32 mouse cellular contexts compared by ENCODE assay signal in the genomic region with DNA sequence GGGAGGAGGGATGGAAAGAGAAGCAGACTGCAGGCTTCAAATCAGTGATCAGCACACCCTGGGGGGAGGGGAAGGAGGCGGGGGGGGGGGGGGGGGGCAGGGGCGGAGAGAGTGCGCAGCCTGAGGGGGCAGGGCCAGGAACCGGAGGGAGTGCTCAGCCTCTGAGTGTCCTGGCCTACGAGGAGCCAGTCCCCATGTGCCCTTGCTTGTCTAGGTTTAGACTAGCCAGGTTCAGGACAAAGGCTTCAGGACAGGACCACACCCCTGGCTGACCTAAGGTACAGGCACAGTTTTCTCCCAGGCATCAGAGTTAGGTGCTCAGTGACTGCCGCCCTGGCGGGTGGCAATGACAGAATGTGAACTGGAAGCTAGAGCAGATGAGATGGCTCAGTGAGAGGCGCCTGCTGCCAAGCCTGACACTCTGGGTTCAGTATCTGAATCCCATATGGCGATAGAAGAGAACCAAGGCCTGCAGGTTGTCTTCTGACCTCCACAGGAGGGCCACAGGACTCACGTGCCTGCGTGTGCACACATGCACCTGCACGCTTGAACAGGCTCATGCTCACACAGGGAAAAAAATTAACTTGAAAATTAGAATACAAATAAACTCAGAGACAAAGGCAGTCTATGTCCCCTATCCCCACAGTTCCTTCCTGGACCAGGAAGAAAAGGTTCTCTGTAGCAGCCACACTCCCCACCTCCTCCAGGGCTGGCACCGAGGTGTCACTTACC. TPM values are rescaled to one million over a fixed set of nuclear protein-coding genes. Genes with fewer than 3 reads are reported as not detected.
A peak's percentile ranks its signal among the peaks of the same experiment; 100 is the strongest.
DNase-seq lines count a peak whose midpoint lies in the region; ATAC-seq and TF ChIP-seq lines count a peak whose summit lies in the region.
"Had no signal": no experiment of that assay in that cellular context is flagged by ENCODE, and none has a peak within 500 bp of the region (broad histone marks: within the 10 kb centered on the region; RNA-seq: fewer than 3 reads in every experiment).

No protein-coding gene starts in this region.

- H3K27me3 ChIP-seq in kidney, embryonic 14.5 days (ENCODE audit: control insufficient read depth, insufficient read depth, low read length) = no peaks in the 10 kb centered on the region
- H3K27me3 ChIP-seq in lung, embryonic 14.5 days (ENCODE audit: insufficient read depth, low read length) = no peaks in the 10 kb centered on the region
- H3K27me3 ChIP-seq in midbrain, embryonic 14.5 days (ENCODE audit: control insufficient read depth, insufficient read depth, low read length) = no peaks in the 10 kb centered on the region
- no peaks in the 10 kb centered on the region for H3K27me3 ChIP-seq in midbrain, embryonic 16.5 days (ENCODE audit: control insufficient read depth, insufficient read depth, low read depth, low read length)
- H3K27me3 ChIP-seq: embryonic facial prominence, embryonic 12.5 days; hindbrain, embryonic 15.5 days; liver, embryonic 13.5 days; stomach, embryonic 15.5 days had no signal

- TF ChIP-seq CTCF in lung, embryonic 14.5 days (IDR thresholded peaks at IDR 0.05; ENCODE audit: low read depth) = no peak

- no peak overlapping the region for H3K9ac ChIP-seq in kidney, embryonic 14.5 days (ENCODE audit: low read depth, low read length)
- H3K9ac ChIP-seq in lung, embryonic 14.5 days = no peak overlapping the region
- H3K9ac ChIP-seq in midbrain, embryonic 14.5 days (replicated peaks; ENCODE audit: low read length) = no peak overlapping the region
- no peak overlapping the region for H3K9ac ChIP-seq in midbrain, embryonic 16.5 days (ENCODE audit: low read depth, low read length)
- H3K9ac ChIP-seq: embryonic facial prominence, embryonic 12.5 days; heart, embryonic 13.5 days; hindbrain, embryonic 15.5 days; limb, embryonic 15.5 days; liver, embryonic 13.5 days; stomach, embryonic 15.5 days had no signal

- DNase-seq in kidney, adult 18-20 months = no peak
- DNase-seq in lung, embryonic 14.5 days = no peak
- DNase-seq in lung, postnatal 4 days = no peak
- no peak for DNase-seq in midbrain, embryonic 14.5 days
- DNase-seq in MN1 (ENCODE audit: low spot score) = no peak
- DNase-seq: adrenal gland, postnatal 10 days; cerebellum, adult 9-10 months; embryo, embryonic 11 days; gastrocnemius, adult 2 months; gastrocnemius, postnatal 36 days; heart, adult 2 months; heart, postnatal 14 days; kidney, adult 11 months; kidney, postnatal 4 days; liver, embryonic 13.5 days; lung, adult 18-20 months; retina, postnatal 1 day; right cerebral cortex, postnatal 14 days; thymus, postnatal 25 days had no signal

- H3K4me1 ChIP-seq in kidney, embryonic 14.5 days (ENCODE audit: control insufficient read depth, insufficient read depth, low read length) = no peaks in the 10 kb centered on the region
- H3K4me1 ChIP-seq in lung, embryonic 14.5 days (ENCODE audit: insufficient read depth) = no peaks in the 10 kb centered on the region
- no peaks in the 10 kb centered on the region for H3K4me1 ChIP-seq in midbrain, embryonic 14.5 days (ENCODE audit: control insufficient read depth, insufficient read depth, low read length)
- no peaks in the 10 kb centered on the region for H3K4me1 ChIP-seq in midbrain, embryonic 16.5 days (ENCODE audit: control insufficient read depth, insufficient read depth, low read length)
- H3K4me1 ChIP-seq: embryonic facial prominence, embryonic 12.5 days; heart, embryonic 13.5 days; hindbrain, embryonic 15.5 days; limb, embryonic 15.5 days; liver, embryonic 13.5 days; stomach, embryonic 15.5 days had no signal

- no peaks in the 10 kb centered on the region for H3K9me3 ChIP-seq in kidney, embryonic 14.5 days (ENCODE audit: control insufficient read depth, low read length)
- H3K9me3 ChIP-seq in lung, embryonic 14.5 days (ENCODE audit: low read depth, low read length) = no peaks in the 10 kb centered on the region
- H3K9me3 ChIP-seq in midbrain, embryonic 14.5 days (ENCODE audit: control insufficient read depth, low read length) = no peaks in the 10 kb centered on the region
- no peaks in the 10 kb centered on the region for H3K9me3 ChIP-seq in midbrain, embryonic 16.5 days (replicated peaks; ENCODE audit: control insufficient read depth, low read length, poor library complexity, severe bottlenecking)
- H3K9me3 ChIP-seq: embryonic facial prominence, embryonic 12.5 days; heart, embryonic 13.5 days; hindbrain, embryonic 10.5 days; hindbrain, embryonic 15.5 days; limb, embryonic 15.5 days; liver, embryonic 13.5 days; stomach, embryonic 15.5 days had no signal

- no peak overlapping the region for H3K4me3 ChIP-seq in kidney, embryonic 14.5 days (ENCODE audit: low read length)
- H3K4me3 ChIP-seq in lung, embryonic 14.5 days (ENCODE audit: low read depth, low read length) = no peak overlapping the region
- H3K4me3 ChIP-seq in midbrain, embryonic 14.5 days (replicated peaks; ENCODE audit: low read depth, low read length) = no peak overlapping the region
- no peak overlapping the region for H3K4me3 ChIP-seq in midbrain, embryonic 16.5 days (ENCODE audit: low read depth, low read length)
- H3K4me3 ChIP-seq: embryonic facial prominence, embryonic 12.5 days; gastrocnemius, adult 2 months; heart, adult 2 months; heart, embryonic 13.5 days; hindbrain, embryonic 10.5 days; hindbrain, embryonic 15.5 days; limb, embryonic 15.5 days; liver, embryonic 13.5 days; stomach, embryonic 15.5 days had no signal

- no peaks in the 10 kb centered on the region for H3K36me3 ChIP-seq in kidney, embryonic 14.5 days (ENCODE audit: control insufficient read depth, insufficient read depth, low read length)
- H3K36me3 ChIP-seq in lung, embryonic 14.5 days (ENCODE audit: insufficient read depth) = no peaks in the 10 kb centered on the region
- no peaks in the 10 kb centered on the region for H3K36me3 ChIP-seq in midbrain, embryonic 14.5 days (ENCODE audit: control insufficient read depth, insufficient read depth, low read length)
- no peaks in the 10 kb centered on the region for H3K36me3 ChIP-seq in midbrain, embryonic 16.5 days (ENCODE audit: control insufficient read depth, insufficient read depth, low read length)
- H3K36me3 ChIP-seq: embryonic facial prominence, embryonic 12.5 days; heart, embryonic 13.5 days; hindbrain, embryonic 10.5 days; hindbrain, embryonic 15.5 days; limb, embryonic 15.5 days; liver, embryonic 13.5 days; stomach, embryonic 15.5 days had no signal

- no peak overlapping the region for H3K27ac ChIP-seq in kidney, embryonic 14.5 days (ENCODE audit: low read depth, low read length)
- H3K27ac ChIP-seq in lung, embryonic 14.5 days (ENCODE audit: low read depth) = no peak overlapping the region
- no peak overlapping the region for H3K27ac ChIP-seq in midbrain, embryonic 14.5 days (replicated peaks; ENCODE audit: low read depth, low read length)
- no peak overlapping the region for H3K27ac ChIP-seq in midbrain, embryonic 16.5 days (ENCODE audit: low read length)
- H3K27ac ChIP-seq: embryonic facial prominence, embryonic 12.5 days; gastrocnemius, adult 2 months; heart, adult 2 months; heart, embryonic 13.5 days; hindbrain, embryonic 10.5 days; hindbrain, embryonic 15.5 days; limb, embryonic 15.5 days; liver, embryonic 13.5 days; macrophage; stomach, embryonic 15.5 days had no signal

- no peak overlapping the region for H3K4me2 ChIP-seq in kidney, embryonic 14.5 days (replicated peaks; ENCODE audit: low read depth, low read length)
- H3K4me2 ChIP-seq in lung, embryonic 14.5 days = no peak overlapping the region
- no peak overlapping the region for H3K4me2 ChIP-seq in midbrain, embryonic 14.5 days (ENCODE audit: low read length)
- H3K4me2 ChIP-seq in midbrain, embryonic 16.5 days (ENCODE audit: low read length) = no peak overlapping the region
- H3K4me2 ChIP-seq: embryonic facial prominence, embryonic 12.5 days; heart, embryonic 13.5 days; hindbrain, embryonic 15.5 days; limb, embryonic 15.5 days; liver, embryonic 13.5 days; stomach, embryonic 15.5 days had no signal

- WGBS in kidney, embryonic 14.5 days = 57% methylated on average over 11 of the region's 13 CpGs
- 53% methylated on average over 11 of the region's 13 CpGs for WGBS in lung, embryonic 14.5 days
- WGBS in midbrain, embryonic 14.5 days = 56% methylated on average over 12 of the region's 13 CpGs
- 64% methylated on average over 11 of the region's 13 CpGs for WGBS in midbrain, embryonic 16.5 days

- peak; percentile 33; the same call in 1 of the 2 replicates for ATAC-seq in kidney, embryonic 14.5 days (ENCODE audit: low FRiP score, low TSS enrichment)
- peak; percentile 35; the same call in 1 of the 2 replicates for ATAC-seq in lung, embryonic 14.5 days (ENCODE audit: insufficient read depth)
- ATAC-seq in midbrain, embryonic 14.5 days (ENCODE audit: low FRiP score, low TSS enrichment) = 0 out of 2 replicates have a peak, but pooled peaks have one; percentile 26
- no peak for ATAC-seq in midbrain, embryonic 16.5 days
- ATAC-seq: CD4-positive, CD25-positive, alpha-beta regulatory T cell, adult 4 months; forebrain, embryonic 16.5 days; inflammation-experienced regulatory T-cells, adult 6 months had no signal

RNA-seq across cellular contexts. Expression of a gene that starts 12.0 kb away (rescaled TPM):
- polyA plus RNA-seq in kidney, embryonic 14.5 days (2014; fragmentation: Nextera tagmentation; extraction: Ambion mirVana) = 3.2 and 3.7 TPM in 2 replicates
- 2.4 and 2.8 TPM in 2 replicates for polyA plus RNA-seq in lung, embryonic 14.5 days (2014; fragmentation: Nextera tagmentation; extraction: Ambion mirVana)
- not detected in 2 replicates for polyA plus RNA-seq in midbrain, embryonic 14.5 days (2014; fragmentation: Nextera tagmentation; extraction: Ambion mirVana)
- 0.16 TPM in 1 of 2 replicates, not detected in the other for polyA plus RNA-seq in midbrain, embryonic 16.5 days (2015; fragmentation: Nextera tagmentation; extraction: Ambion mirVana)
- polyA plus RNA-seq: CD4-positive, CD25-positive, alpha-beta regulatory T cell, adult 4 months; forebrain, embryonic 16.5 days; hindbrain, embryonic 15.5 days; inflammation-experienced regulatory T-cells, adult 6 months; macrophage; neural tube, embryonic 14.5 days had no signal
